Mouse (Mus musculus) urinary bladder, postnatal 10 days (tissue): Measurements from ENCODE around the gene Gipc3.
A peak's percentile ranks its signal among the peaks of the same experiment; 100 is the strongest.

Source experiments
- DNase-seq: peaks from one replicate; pipeline ENCODE4 v3.0.0; 2022; ENCODE audit warnings: low spot score

Gene Gipc3

GRCm38 (mm10) chr10:81367207-81367495, 24.1 kb upstream of the Gipc3 start:
- DNase-seq: no peak

GRCm38 (mm10) chr10:81366477-81367206, 23.6 kb upstream of the Gipc3 start:
- DNase-seq: no peak

GRCm38 (mm10) chr10:81365672-81366476, 22.8 kb upstream of the Gipc3 start, which contains the start of gene 4930404N11Rik:
TSS of gene 4930404N11Rik (minus strand) at chr10:81365816.
- no peak for DNase-seq

- no peak for DNase-seq
Observed at GRCm38 (mm10) chr10:81365073-81365472, 22.0 kb upstream of the Gipc3 start.

GRCm38 (mm10) chr10:81364666-81365065, 21.6 kb upstream of the Gipc3 start:
- no peak for DNase-seq

GRCm38 (mm10) chr10:81363436-81364346, 20.6 kb upstream of the Gipc3 start:
- no peak for DNase-seq

GRCm38 (mm10) chr10:81362336-81362949, 19.4 kb upstream of the Gipc3 start:
- DNase-seq: no peak

GRCm38 (mm10) chr10:81360721-81361120, 17.7 kb upstream of the Gipc3 start:
- no peak for DNase-seq

GRCm38 (mm10) chr10:81358841-81359240, 15.8 kb upstream of the Gipc3 start:
- no peak for DNase-seq

GRCm38 (mm10) chr10:81358209-81358608, 15.1 kb upstream of the Gipc3 start:
- no peak for DNase-seq

GRCm38 (mm10) chr10:81356991-81357844, 14.2 kb upstream of the Gipc3 start, which contains the start of gene Mfsd12:
TSS of gene Mfsd12 (plus strand) at chr10:81357491.
- peak; percentile 54 for DNase-seq

- no peak for DNase-seq
Observed at GRCm38 (mm10) chr10:81356352-81356990, 13.4 kb upstream of the Gipc3 start.

- DNase-seq: no peak
Observed at GRCm38 (mm10) chr10:81355533-81355932, 12.5 kb upstream of the Gipc3 start.

- DNase-seq: no peak
Observed at GRCm38 (mm10) chr10:81354738-81355477, 11.8 kb upstream of the Gipc3 start.

- no peak for DNase-seq
Observed at GRCm38 (mm10) chr10:81351678-81352291, 8.7 kb upstream of the Gipc3 start.

- peak; percentile 98 for DNase-seq
Observed at GRCm38 (mm10) chr10:81350351-81351063, 7.4 kb upstream of the Gipc3 start, which contains the start of gene Hmg20b. TSS of gene Hmg20b (minus strand) at chr10:81350480.

GRCm38 (mm10) chr10:81349961-81350350, 6.9 kb upstream of the Gipc3 start:
- no peak for DNase-seq

- no peak for DNase-seq
Observed at GRCm38 (mm10) chr10:81349146-81349545, 6.1 kb upstream of the Gipc3 start.
